Mouse (Mus musculus): ENCODE measurements around the gene Dstyk. TPM values are rescaled to one million over a fixed set of nuclear protein-coding genes. Genes with fewer than 3 reads are reported as not detected.

Gene Dstyk
- total and polyA plus RNA-seq, 3 experiments = 0.12 to 0.59 (median 0.21) TPM

GRCm38 (mm10) chr1:132420206-132420605, 2.9 kb downstream of the Dstyk start:
- Histone ChIP-seq H3K9me3 (replicated peaks; ENCODE audit: low read length) (peaks cover 2% of the 10 kb centered on the region), H3K4me3 (replicated peaks in 1 of 3; ENCODE audit: low read depth in 2 of 3, low read length in 2 of 3, poor library complexity in 1 of 3) (no peak overlapping the region), H3K79me2 (replicated peaks; ENCODE audit: control insufficient read depth, extremely low read depth, insufficient read depth, poor library complexity, severe bottlenecking) (no peaks in the 10 kb centered on the region), H3K4me1 (ENCODE audit: control insufficient read depth in 1 of 2, insufficient read depth in 2 of 2) (peaks cover 0 to 19% of the 10 kb centered on the region in 2 experiments; a peak in 2 of 4 replicates), H3K36me3 (replicated peaks in 1 of 2; ENCODE audit: control insufficient read depth in 1 of 2, insufficient read depth in 1 of 2, low read length in 1 of 2) (no peaks in the 10 kb centered on the region), H3K27ac (ENCODE audit: insufficient read depth, low read depth) (no peak overlapping the region), H3K27me3 (replicated peaks) (peaks cover 51% of the 10 kb centered on the region), H3K9ac (ENCODE audit: insufficient read depth, low read depth) (no peak overlapping the region), H3K4me2 (ENCODE audit: insufficient read depth, low read depth, poor library complexity, severe bottlenecking) (no peak overlapping the region)
- TF ChIP-seq PAX5 (IDR thresholded peaks at IDR 0.05; ENCODE audit: low read length) (no peak), SIN3A (IDR thresholded peaks at IDR 0.05; ENCODE audit: low read length) (no peak), TBP (conservative IDR thresholded peaks at IDR 0.05; ENCODE audit: low read depth, low read length) (no peak), ZC3H11A (IDR thresholded peaks at IDR 0.05; ENCODE audit: low read depth, low read length) (no peak), UBTF (IDR thresholded peaks at IDR 0.05; ENCODE audit: low read depth, low read length) (no peak), EP300 (IDR thresholded peaks at IDR 0.05; ENCODE audit: low read length) (no peak), MAZ (IDR thresholded peaks at IDR 0.05; ENCODE audit: low read depth, low read length) (no peak), USF2 (conservative IDR thresholded peaks at IDR 0.05; ENCODE audit: low read depth, low read length) (no peak), JUND (conservative IDR thresholded peaks at IDR 0.05; ENCODE audit: low read depth, low read length) (no peak), KAT2A (IDR thresholded peaks at IDR 0.05; ENCODE audit: insufficient replicate concordance, low read length) (no peak), TCF12 (IDR thresholded peaks at IDR 0.05; ENCODE audit: low read depth, low read length) (no peak), E2F4 (IDR thresholded peaks at IDR 0.05; ENCODE audit: insufficient replicate concordance, low read depth, low read length) (no peak), GABPA (IDR thresholded peaks at IDR 0.05; ENCODE audit: insufficient replicate concordance, low read depth, low read length) (no peak)
- no peak for DNase-seq (ENCODE audit: extremely low read depth)
- dilution Hi-C loops (cut with MboI; ENCODE audit: extremely low pct_ligation_motif_present, extremely low pct_unique_long_range_greater_than_20kb, low sequenced_read_pairs) (no loop called here), in situ Hi-C loops (cut with MboI; ENCODE audit: low pct_ligation_motif_present, low pct_unique_long_range_greater_than_20kb, low sequenced_read_pairs) (no loop called here)

- no peak overlapping the region for H3K4me2 ChIP-seq (ENCODE audit: insufficient read depth, low read depth, poor library complexity, severe bottlenecking)
- peaks cover 2% of the 10 kb centered on the region for H3K9me3 ChIP-seq (replicated peaks; ENCODE audit: low read length)
- no peak overlapping the region for H3K9ac ChIP-seq (ENCODE audit: insufficient read depth, low read depth)
- H3K27me3 ChIP-seq (replicated peaks) = peaks cover 55% of the 10 kb centered on the region
- no peak for DNase-seq (ENCODE audit: extremely low read depth)
- no peak overlapping the region for H3K27ac ChIP-seq (ENCODE audit: insufficient read depth, low read depth)
- TF ChIP-seq NELFE (IDR thresholded peaks at IDR 0.05; ENCODE audit: low read depth, low read length) = no peak
- TF ChIP-seq POLR2A (IDR thresholded peaks at IDR 0.05; ENCODE audit: low read depth, low read length) = no peak
- no peak for TF ChIP-seq RAD21 (IDR thresholded peaks at IDR 0.05; ENCODE audit: low read depth, low read length)
- no peak for TF ChIP-seq USF1 (IDR thresholded peaks at IDR 0.05; ENCODE audit: low read depth, low read length)
- no peak for TF ChIP-seq HCFC1 (IDR thresholded peaks at IDR 0.05; ENCODE audit: low read depth, low read length)
- no peak for TF ChIP-seq NRF1 (IDR thresholded peaks at IDR 0.05; ENCODE audit: low read depth, low read length)
- TF ChIP-seq MYC (IDR thresholded peaks at IDR 0.05; ENCODE audit: low read depth, low read length) = no peak
- no peak for TF ChIP-seq KAT2A (IDR thresholded peaks at IDR 0.05; ENCODE audit: insufficient replicate concordance, low read length)
- TF ChIP-seq GABPA (IDR thresholded peaks at IDR 0.05; ENCODE audit: insufficient replicate concordance, low read depth, low read length) = no peak
- no peak for TF ChIP-seq BHLHE40 (IDR thresholded peaks at IDR 0.05; ENCODE audit: low read depth, low read length)
- TF ChIP-seq E2F4 (IDR thresholded peaks at IDR 0.05; ENCODE audit: insufficient replicate concordance, low read depth, low read length) = no peak
- no peak for TF ChIP-seq JUND (conservative IDR thresholded peaks at IDR 0.05; ENCODE audit: low read depth, low read length)
- TF ChIP-seq ETS1 (conservative IDR thresholded peaks at IDR 0.05; ENCODE audit: low read depth, low read length) = no peak
- TF ChIP-seq MXI1 (IDR thresholded peaks at IDR 0.05; ENCODE audit: low read depth, low read length) = no peak
- TF ChIP-seq TBP (conservative IDR thresholded peaks at IDR 0.05; ENCODE audit: low read depth, low read length) = no peak
- no peak for TF ChIP-seq ELF1 (IDR thresholded peaks at IDR 0.05; ENCODE audit: low read depth, low read length)
- no peak for TF ChIP-seq SMC3 (IDR thresholded peaks at IDR 0.05; ENCODE audit: low read depth, low read length)
- TF ChIP-seq ZNF384 (IDR thresholded peaks at IDR 0.05; ENCODE audit: low read depth, low read length) = no peak
- no peak for TF ChIP-seq UBTF (IDR thresholded peaks at IDR 0.05; ENCODE audit: low read depth, low read length)
- H3K36me3 ChIP-seq (replicated peaks in 1 of 2; ENCODE audit: control insufficient read depth in 1 of 2, insufficient read depth in 1 of 2, low read length in 1 of 2) = no peaks in the 10 kb centered on the region
- peaks cover 0 to 15% of the 10 kb centered on the region in 2 experiments; a peak in 2 of 4 replicates for H3K4me1 ChIP-seq (ENCODE audit: control insufficient read depth in 1 of 2, insufficient read depth in 2 of 2)
- H3K4me3 ChIP-seq (replicated peaks in 1 of 3; ENCODE audit: low read depth in 2 of 3, low read length in 2 of 3, poor library complexity in 1 of 3) = no peak overlapping the region
- in situ Hi-C loops (cut with MboI; ENCODE audit: low pct_ligation_motif_present, low pct_unique_long_range_greater_than_20kb, low sequenced_read_pairs) (no loop called here), dilution Hi-C loops (cut with MboI; ENCODE audit: extremely low pct_ligation_motif_present, extremely low pct_unique_long_range_greater_than_20kb, low sequenced_read_pairs) (no loop called here)
- H3K79me2 ChIP-seq (replicated peaks; ENCODE audit: control insufficient read depth, extremely low read depth, insufficient read depth, poor library complexity, severe bottlenecking) = no peaks in the 10 kb centered on the region
Measured at GRCm38 (mm10) chr1:132420662-132421061, 3.3 kb downstream of the Dstyk start.

Data from CH12.LX (cell line).